Mouse (Mus musculus): ENCODE data around the gene Chic2.

The Chic2 gene

DNA sequence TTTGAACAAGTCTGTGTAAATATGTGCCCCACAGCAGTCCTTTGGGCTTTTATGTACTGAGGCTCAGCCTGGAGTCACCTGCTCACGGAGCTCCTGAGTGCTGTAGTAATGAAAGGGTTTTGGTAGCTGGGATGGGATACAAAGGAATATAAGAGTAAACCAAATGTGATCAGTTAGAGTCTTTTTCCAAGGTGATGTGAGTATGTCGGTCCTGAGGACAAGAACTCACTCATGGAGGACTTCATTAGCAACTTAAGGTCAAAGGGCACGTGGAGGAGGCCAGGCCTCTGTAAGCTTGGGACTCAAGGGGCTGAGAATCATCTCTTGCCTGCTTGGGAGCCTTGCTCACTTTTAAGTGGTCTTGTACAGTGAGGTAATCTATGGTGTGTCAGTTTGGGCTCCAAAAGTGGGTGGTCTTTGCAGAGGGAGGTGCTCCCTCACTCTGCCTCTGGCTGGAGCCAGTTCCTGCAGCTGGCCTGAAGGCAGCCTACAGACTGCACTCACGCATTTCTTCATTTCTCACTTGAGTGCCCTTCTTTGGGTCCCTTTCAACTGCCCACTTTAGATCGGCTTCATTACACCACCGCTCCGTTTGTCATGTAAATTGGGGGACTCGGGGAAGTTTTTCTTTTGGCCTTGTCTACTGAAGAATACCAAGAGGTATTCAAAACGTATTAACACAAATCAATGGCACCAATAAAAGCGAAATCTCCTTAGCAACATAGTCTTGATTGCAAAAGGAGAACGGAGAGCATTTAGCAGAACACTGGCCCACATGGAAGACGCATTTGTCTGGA is 45.7 kb downstream of the Chic2 start:
- in situ Hi-C loops (cut with MboI; ENCODE audit: low pct_unique_long_range_greater_than_20kb in 1 of 2, low sequenced_read_pairs in 2 of 2, unreplicated experiment in 1 of 2): no loop called here

DNA sequence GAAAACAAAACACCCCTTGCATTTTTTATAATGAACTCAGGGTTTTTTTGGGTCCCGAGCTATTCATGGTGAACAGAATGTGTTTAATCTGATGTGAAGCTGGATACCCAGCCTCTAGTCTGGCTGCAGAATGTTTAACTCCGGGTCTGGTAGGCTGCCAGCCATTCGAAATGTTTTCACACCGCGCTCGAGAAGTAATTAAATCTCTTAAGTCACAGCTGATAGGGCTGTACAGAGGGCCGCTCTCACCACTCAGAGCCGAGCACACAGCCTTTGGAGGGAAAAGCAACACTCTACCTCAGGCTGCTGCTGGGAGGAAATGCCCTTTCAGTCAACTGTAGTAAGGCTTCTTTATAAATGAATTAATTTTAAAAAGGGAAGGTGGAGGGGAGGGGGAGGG is 49.6 kb downstream of the Chic2 start:
- in situ Hi-C loops (cut with MboI; ENCODE audit: low pct_unique_long_range_greater_than_20kb in 1 of 2, low sequenced_read_pairs in 2 of 2, unreplicated experiment in 1 of 2): no loop called here

- in situ Hi-C loops (cut with MboI; ENCODE audit: low pct_unique_long_range_greater_than_20kb in 1 of 2, low sequenced_read_pairs in 2 of 2, unreplicated experiment in 1 of 2): no loop called here
Observed at GRCm38 (mm10) chr5:74984101-74984500, 60.5 kb downstream of the Chic2 start.

DNA sequence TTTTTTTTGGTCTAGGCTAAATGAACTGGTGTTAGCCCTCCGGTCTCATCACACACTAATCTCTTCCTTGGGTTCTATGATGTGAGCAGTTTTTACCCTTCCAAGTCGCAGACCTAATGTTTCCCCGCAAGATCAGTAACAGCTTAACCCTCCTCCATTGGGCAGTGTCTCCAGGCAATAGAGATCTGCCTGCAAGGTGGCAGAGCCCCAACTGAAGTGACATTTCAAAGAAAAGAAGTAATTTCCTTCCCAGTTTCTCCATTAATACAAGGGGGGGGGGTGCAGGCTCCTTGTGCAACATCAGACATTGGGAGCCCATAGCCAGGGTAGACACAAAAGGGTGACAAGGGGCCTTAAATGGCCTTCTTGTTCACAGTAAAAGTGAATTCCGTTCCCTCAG is 64.0 kb downstream of the Chic2 start:
- in situ Hi-C loops (cut with MboI; ENCODE audit: low pct_unique_long_range_greater_than_20kb in 1 of 2, low sequenced_read_pairs in 2 of 2, unreplicated experiment in 1 of 2): no loop called here

- in situ Hi-C loops (cut with MboI; ENCODE audit: low pct_unique_long_range_greater_than_20kb in 1 of 2, low sequenced_read_pairs in 2 of 2, unreplicated experiment in 1 of 2): no loop called here
Observed at GRCm38 (mm10) chr5:74980154-74980553, 64.4 kb downstream of the Chic2 start.

GRCm38 (mm10) chr5:74979586-74979985 is 65.0 kb downstream of the Chic2 start:
- in situ Hi-C loops (cut with MboI; ENCODE audit: low pct_unique_long_range_greater_than_20kb in 1 of 2, low sequenced_read_pairs in 2 of 2, unreplicated experiment in 1 of 2): no loop called here

- in situ Hi-C loops (cut with MboI; ENCODE audit: low pct_unique_long_range_greater_than_20kb in 1 of 2, low sequenced_read_pairs in 2 of 2, unreplicated experiment in 1 of 2): no loop called here
Observed at GRCm38 (mm10) chr5:74975507-74975906, 69.1 kb downstream of the Chic2 start.

GRCm38 (mm10) chr5:74974726-74975411 is 69.7 kb downstream of the Chic2 start:
- in situ Hi-C loops (cut with MboI; ENCODE audit: low pct_unique_long_range_greater_than_20kb in 1 of 2, low sequenced_read_pairs in 2 of 2, unreplicated experiment in 1 of 2): no loop called here

GRCm38 (mm10) chr5:74974061-74974581 is 70.5 kb downstream of the Chic2 start:
- in situ Hi-C loops (cut with MboI; ENCODE audit: low pct_unique_long_range_greater_than_20kb in 1 of 2, low sequenced_read_pairs in 2 of 2, unreplicated experiment in 1 of 2): no loop called here

DNA sequence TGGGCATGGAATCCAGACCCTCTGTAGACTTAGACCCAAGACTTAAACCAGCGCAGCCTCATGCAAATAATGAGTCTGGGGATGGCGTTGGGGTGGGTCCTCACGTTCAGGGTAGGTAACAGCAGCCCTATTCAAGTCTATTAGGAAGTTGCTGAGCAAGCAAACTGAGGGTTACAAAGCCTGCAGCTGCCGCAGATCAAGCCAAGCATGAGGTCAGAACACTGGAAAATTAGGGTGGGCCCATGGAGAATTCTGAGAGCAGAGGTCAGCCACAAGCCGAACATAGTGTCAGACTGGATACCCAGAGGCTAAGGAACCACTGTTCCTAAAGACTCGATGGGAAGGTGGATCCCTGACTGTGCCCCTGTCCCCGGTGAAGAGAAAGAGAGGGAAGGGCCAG is 73.2 kb downstream of the Chic2 start:
- in situ Hi-C loops (cut with MboI; ENCODE audit: low pct_unique_long_range_greater_than_20kb in 1 of 2, low sequenced_read_pairs in 2 of 2, unreplicated experiment in 1 of 2): no loop called here

DNA sequence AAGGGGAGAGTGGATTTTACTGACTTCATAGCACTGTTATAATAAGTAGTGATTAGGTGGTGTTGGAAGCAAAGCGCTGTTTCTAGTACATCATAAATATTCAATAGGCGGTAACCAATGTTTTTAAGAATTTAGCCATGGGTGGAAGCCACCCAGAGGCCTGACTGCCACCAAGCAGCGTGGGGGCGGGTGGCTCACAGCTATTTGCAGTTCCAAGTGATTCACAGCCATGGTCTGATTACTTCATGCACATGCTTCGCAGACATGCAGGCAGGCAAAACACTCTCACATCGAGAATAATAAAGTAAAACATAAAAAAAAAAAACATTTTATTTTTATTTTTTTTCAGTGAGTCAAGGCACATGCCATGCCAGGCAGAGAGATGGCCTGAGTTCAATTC is 75.2 kb downstream of the Chic2 start:
- in situ Hi-C loops (cut with MboI; ENCODE audit: low pct_unique_long_range_greater_than_20kb in 1 of 2, low sequenced_read_pairs in 2 of 2, unreplicated experiment in 1 of 2): loop anchor here in 1 of 2 experiments (10.0 kb wide), 1 partner anchor 95 kb away; no protein-coding TSS in a partner anchor

GRCm38 (mm10) chr5:74967882-74968281 is 76.7 kb downstream of the Chic2 start:
- in situ Hi-C loops (cut with MboI; ENCODE audit: low pct_unique_long_range_greater_than_20kb in 1 of 2, low sequenced_read_pairs in 2 of 2, unreplicated experiment in 1 of 2): loop anchor here in 1 of 2 experiments (10.0 kb wide), 1 partner anchor 97 kb away; no protein-coding TSS in a partner anchor

- in situ Hi-C loops (cut with MboI; ENCODE audit: low pct_unique_long_range_greater_than_20kb in 1 of 2, low sequenced_read_pairs in 2 of 2, unreplicated experiment in 1 of 2): loop anchor here in 1 of 2 experiments (10.0 kb wide), 1 partner anchor 98 kb away; no protein-coding TSS in a partner anchor
Observed at GRCm38 (mm10) chr5:74966891-74967290, 77.7 kb downstream of the Chic2 start.

DNA sequence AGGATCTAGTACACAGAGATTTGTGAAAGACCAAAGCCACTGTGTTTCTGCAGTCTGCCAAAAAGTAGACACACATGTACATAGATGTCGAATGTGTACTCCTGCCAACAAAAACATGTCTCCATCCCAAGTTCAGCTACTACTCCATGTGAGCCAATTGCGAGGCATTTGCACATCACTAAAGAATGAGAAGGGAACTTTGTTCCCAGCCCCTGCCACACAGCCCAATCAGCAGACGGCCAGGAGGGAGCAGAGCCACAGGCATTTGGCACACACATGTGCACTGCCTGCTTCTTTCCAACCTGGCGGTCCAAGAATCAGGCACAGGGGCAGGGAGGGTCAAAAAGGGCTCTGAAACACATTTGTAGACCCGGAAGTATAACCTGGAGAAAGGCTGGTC is 81.8 kb downstream of the Chic2 start:
- in situ Hi-C loops (cut with MboI; ENCODE audit: low pct_unique_long_range_greater_than_20kb in 1 of 2, low sequenced_read_pairs in 2 of 2, unreplicated experiment in 1 of 2): loop anchor here in 1 of 2 experiments (10.0 kb wide), 1 partner anchor 102 kb away; no protein-coding TSS in a partner anchor

GRCm38 (mm10) chr5:74960840-74961543 is 83.6 kb downstream of the Chic2 start:
- in situ Hi-C loops (cut with MboI; ENCODE audit: low pct_unique_long_range_greater_than_20kb in 1 of 2, low sequenced_read_pairs in 2 of 2, unreplicated experiment in 1 of 2): loop anchor here in 1 of 2 experiments (10.0 kb wide), 1 partner anchor 104 kb away; no protein-coding TSS in a partner anchor

DNA sequence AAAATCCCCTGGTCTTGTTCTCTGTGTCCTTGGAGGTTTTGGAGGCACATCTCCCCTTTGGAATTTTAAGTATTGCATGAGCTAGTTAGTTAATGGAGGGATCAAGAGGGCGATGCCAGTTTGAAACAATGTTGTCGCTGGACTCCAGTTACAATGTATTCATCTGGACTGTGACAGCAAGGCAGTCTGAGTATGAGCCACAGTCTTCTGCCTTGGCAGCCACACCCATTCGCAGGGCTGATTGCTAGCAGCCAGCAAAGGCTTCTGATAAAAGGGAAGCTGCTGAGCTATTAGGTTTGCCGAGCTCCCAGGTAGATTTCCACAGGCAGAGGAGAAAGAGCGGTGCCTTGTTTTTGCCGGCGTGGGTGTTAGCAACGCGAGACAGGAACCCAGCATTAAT is 84.3 kb downstream of the Chic2 start:
- in situ Hi-C loops (cut with MboI; ENCODE audit: low pct_unique_long_range_greater_than_20kb in 1 of 2, low sequenced_read_pairs in 2 of 2, unreplicated experiment in 1 of 2): loop anchor here in 1 of 2 experiments (10.0 kb wide), 1 partner anchor 104 kb away; no protein-coding TSS in a partner anchor

GRCm38 (mm10) chr5:74957293-74958076 is 87.1 kb downstream of the Chic2 start:
- in situ Hi-C loops (cut with MboI; ENCODE audit: low pct_unique_long_range_greater_than_20kb in 1 of 2, low sequenced_read_pairs in 2 of 2, unreplicated experiment in 1 of 2): loop anchor here in 1 of 2 experiments (10.0 kb wide), 1 partner anchor 167 kb away; no protein-coding TSS in a partner anchor

- in situ Hi-C loops (cut with MboI; ENCODE audit: low pct_unique_long_range_greater_than_20kb in 1 of 2, low sequenced_read_pairs in 2 of 2, unreplicated experiment in 1 of 2): loop anchor here in 1 of 2 experiments (10.0 kb wide), 1 partner anchor 168 kb away; no protein-coding TSS in a partner anchor
Observed at GRCm38 (mm10) chr5:74956335-74956734, 88.2 kb downstream of the Chic2 start.

Measured in mouse embryonic stem cell (cell line).